Mouse (Mus musculus) urinary bladder, adult 2 months (tissue): Measurements from ENCODE around the gene 4930578G10Rik. TPM values are rescaled to one million over a fixed set of nuclear protein-coding genes. Genes with fewer than 3 reads are reported as not detected.

Experiments
- polyA plus RNA-seq: library from polyadenylated mRNA; depleted of rRNA; stranded (reverse); fragments of >200 nt; gene quantifications from 2 replicates; pipeline ENCODE4 v1.2.3, GENCODE M21; 2012; rRNA removed

The 4930578G10Rik gene
- polyA plus RNA-seq, 1 experiment, result not detected

Other genes with a start within 250 kb of the 4930578G10Rik start
- gene Fam205a2, start 207.4 kb upstream of the 4930578G10Rik start, polyA plus RNA-seq, result 0.03 TPM in 1 of 2 replicates, not detected in the other
- not detected in 2 replicates for gene Gm10591, start 123.3 kb upstream of the 4930578G10Rik start, polyA plus RNA-seq
- gene Gm2564, start 105.8 kb upstream of the 4930578G10Rik start, polyA plus RNA-seq, result 1.9 and 2.4 TPM in 2 replicates
- gene Ccl27b, start 80.3 kb upstream of the 4930578G10Rik start, polyA plus RNA-seq, result not detected in 2 replicates
- 0.29 and 0.44 TPM in 2 replicates for gene Il11ra2, start 73.7 kb upstream of the 4930578G10Rik start, polyA plus RNA-seq
- 2.2 and 2.4 TPM in 2 replicates for gene Ccl19, start 21.0 kb downstream of the 4930578G10Rik start, polyA plus RNA-seq
- 115 and 130 TPM in 2 replicates for gene Ccl21a, start 38.4 kb downstream of the 4930578G10Rik start, polyA plus RNA-seq
- gene Fam205a1, start 118.3 kb downstream of the 4930578G10Rik start, polyA plus RNA-seq, result 0.03 and 0.10 TPM in 2 replicates
- not detected in 2 replicates for gene Gm12394, start 121.2 kb downstream of the 4930578G10Rik start, polyA plus RNA-seq
- not detected in 2 replicates for gene Fam205c, start 138.7 kb downstream of the 4930578G10Rik start, polyA plus RNA-seq
- gene Phf24, start 181.1 kb downstream of the 4930578G10Rik start, polyA plus RNA-seq, result 4.0 and 4.7 TPM in 2 replicates
- gene Dnajb5, start 214.3 kb downstream of the 4930578G10Rik start, polyA plus RNA-seq, result 26.1 and 46.1 TPM in 2 replicates
- not detected in 2 replicates for gene 1700022I11Rik, start 234.1 kb downstream of the 4930578G10Rik start, polyA plus RNA-seq